Mouse (Mus musculus) lung, postnatal 4 days (tissue): ENCODE data around the gene Igfbp1.

Experiments used
- DNase-seq, 2 experiments: peaks; one replicate each; pipeline ENCODE4 v3.0.0; 2021

Gene Igfbp1

DNA sequence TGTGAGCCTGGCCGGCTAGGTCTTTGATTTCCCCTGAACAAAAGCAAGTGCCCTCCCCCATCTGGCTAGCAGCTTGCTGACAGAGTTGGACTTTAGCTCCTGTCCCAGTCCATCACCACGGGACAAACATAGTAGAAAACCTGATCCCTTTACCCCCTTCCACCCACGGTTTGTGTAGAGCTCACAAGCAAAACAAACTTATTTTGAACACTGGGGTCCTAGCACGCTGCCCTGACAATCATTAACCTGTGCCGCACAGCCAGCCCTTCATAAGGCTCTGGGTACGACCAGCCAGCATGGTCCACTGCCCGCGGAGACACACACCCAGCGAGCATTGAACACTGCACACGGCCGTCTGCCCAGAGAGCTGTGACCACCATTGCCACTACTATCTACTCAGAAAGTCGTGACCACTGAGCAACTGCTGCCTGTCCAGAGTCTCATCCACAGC lies at the start of gene Igfbp1:
Gene Igfbp1 (plus strand): TSS at position 292 of the 451 bp plus-strand sequence.
- no peak for DNase-seq

DNA sequence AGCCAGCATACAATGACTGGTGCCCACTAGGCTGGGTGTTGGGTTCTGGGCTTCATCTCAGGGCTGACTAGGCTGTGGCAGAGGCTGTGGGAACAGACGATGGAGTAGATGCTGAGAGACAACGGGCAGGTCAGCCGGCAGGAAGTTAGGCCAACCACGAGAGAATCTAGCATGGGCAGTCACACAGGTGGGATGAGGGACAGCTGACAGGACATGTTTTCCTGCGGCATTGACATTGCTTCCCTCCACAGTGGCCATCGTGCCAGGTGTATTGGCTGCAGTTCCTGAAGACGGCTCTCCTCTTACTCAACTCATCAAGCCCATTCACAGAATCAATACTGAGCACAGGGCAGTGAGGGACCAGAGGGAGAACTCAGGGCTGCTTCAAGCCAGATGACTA lies 49.6 kb upstream of the Igfbp1 start:
- no peak for DNase-seq

GRCm38 (mm10) chr11:7149471-7149870 lies 48.1 kb upstream of the Igfbp1 start:
- no peak for DNase-seq

- DNase-seq, result no peak
These were observed 47.1 kb upstream of the Igfbp1 start for GRCm38 (mm10) chr11:7150511-7150910.

DNA sequence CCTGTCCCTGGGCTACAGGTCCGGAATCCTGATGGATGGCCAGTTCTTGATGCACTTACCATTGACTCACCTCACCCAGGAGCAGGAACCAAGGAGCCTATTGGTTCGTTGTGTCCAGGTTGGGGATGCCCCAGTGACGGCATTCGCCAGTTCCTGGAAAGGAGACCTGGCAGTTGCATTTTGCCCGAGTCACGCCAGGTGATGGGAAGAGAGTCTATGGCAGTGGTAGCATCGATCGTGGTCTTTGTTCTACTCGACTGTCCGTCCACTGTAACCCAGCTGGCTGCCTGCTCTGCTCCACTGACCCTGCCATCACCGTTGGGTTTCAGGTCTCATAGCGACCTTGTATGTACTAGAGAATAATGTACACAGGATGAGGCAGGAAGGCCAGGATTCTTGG lies 45.2 kb upstream of the Igfbp1 start:
- no peak for DNase-seq

GRCm38 (mm10) chr11:7153081-7153480 lies 44.5 kb upstream of the Igfbp1 start:
- no peak for DNase-seq

DNA sequence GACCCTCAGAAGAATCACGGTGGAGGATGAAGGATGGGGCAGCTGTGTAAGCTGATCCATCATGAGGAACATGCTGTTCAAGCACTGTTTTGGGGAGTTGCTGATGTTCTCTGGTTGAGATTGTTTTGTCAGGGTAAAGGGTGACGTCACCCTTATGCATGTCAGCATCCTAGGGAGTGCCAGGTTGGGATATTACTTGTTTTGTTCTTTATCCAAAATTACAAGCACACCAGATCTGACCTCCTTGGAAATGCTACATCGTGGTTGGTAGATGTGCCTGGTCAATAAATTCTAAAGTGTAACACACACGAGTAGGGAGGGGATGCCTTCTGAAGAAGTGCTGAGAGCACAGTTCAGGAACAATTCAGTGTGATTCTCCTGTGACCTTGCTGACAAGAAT lies 41.2 kb upstream of the Igfbp1 start:
- no peak for DNase-seq

DNA sequence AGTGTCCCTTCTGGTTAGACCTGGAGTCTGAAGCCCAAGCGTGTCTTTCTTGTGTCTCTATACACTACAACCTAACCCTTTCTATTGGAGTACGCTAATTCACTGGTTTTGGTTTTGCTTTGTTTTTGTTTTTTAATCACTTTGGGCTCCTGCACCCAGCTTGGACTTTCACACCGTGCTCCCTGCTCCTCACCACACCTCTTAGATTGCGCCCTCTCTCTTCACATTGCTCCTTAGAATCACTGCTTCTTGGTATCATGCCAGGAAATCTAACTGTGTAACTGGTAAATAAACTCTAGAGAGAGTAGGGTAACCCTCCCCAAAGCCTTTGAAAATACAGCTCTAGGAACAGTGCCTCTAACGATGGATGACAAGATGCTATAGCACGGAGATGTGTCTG lies 39.4 kb upstream of the Igfbp1 start:
- no peak for DNase-seq

DNA sequence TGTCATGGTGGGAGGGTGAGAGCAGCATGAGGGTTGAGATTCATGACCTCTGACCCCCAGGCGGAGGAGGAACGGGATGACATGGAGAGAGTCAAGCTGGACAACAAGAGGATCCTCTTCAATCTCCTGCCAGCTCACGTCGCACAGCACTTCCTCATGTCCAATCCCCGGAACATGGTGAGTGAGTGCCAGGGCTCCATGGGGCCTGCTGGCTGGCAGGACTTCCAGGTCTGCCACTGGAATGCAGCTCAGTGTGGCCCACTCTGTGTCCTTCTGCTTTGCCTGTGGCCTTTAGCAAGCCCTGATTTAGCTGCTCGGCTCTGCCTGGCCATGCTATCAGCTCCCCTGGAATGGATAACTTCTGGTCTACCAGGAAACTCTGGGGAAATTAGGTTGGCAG lies 37.4 kb upstream of the Igfbp1 start:
- DNase-seq, result no peak

DNA sequence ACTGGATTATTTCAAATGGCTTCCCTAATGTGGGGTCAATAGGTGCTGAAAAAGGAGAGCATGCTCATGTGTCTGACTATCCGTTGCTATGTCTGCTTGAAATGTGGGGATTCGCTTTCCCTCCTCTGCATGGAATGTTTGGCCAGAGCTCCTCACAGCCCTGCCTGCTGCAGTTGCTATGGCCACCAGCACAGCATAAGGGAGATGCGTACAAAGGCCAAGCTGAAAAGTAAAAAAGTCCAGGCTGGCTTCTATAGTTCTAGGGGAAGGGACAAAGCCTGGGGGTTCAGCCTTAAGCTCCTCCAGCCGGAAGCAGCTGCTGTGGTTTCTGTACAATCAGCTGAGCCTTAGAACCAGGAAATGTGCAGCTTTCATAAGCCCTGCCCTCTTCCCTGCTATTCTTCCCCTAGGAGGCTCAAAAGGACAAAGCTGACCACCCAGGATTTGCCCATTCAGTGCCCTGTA lies 36.9 kb upstream of the Igfbp1 start:
- DNase-seq, result peak in 1 of 2 experiments; percentile 36

DNA sequence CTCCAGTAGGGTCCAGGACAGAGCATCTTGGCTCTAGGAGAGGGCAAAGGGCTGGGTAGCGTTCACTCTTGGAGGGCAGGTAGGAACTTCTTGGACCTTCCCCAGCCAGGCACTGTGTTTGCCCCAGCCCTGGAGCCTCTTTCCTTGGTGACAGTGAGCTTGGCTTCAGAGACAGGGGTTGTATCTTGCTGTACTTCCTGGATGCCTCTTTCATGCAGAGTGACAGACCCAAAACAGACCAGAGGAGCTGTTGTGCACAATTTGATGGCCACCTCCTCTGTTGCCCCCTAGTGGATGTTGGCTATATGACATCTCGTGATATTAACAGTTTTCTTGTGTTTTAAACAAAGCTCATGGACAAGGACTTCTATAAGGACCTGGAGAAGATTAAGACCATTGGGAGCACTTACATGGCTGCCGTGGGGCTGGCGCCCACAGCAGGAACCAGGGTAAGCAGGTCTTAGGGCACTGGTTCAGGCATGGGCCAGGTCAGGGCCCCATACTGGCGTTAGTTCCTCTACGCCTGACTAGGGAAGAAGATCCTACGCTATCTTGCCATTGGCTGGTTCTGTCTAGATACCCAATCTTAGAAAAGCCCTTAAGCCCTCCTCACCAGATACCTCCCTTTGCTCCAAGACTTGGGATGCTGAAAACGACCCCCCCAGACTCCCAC lies 35.9 kb upstream of the Igfbp1 start:
- peak in 1 of 2 experiments; percentile 27 for DNase-seq

GRCm38 (mm10) chr11:7164416-7164815 lies 33.2 kb upstream of the Igfbp1 start:
- DNase-seq, result no peak

DNA sequence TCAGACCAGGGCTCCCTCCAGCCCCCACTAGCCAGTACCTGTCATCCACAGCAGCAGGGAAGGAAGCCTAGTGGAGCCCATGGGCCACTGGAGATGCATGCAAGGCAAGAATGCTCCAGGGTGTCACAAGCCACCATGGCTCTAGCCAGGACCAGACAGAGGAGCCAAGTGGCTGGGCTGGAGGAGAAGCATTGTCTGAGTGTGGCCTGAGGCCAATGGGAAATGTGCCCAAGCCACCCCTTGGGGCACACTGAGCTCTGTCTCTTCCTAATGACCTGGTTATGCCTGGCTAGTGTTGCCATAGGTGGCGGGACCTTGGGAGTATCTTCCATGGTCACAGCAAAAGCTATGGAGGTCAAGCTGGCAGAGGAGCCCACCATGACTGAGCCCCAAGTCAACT lies 27.9 kb upstream of the Igfbp1 start:
- DNase-seq, result no peak

DNA sequence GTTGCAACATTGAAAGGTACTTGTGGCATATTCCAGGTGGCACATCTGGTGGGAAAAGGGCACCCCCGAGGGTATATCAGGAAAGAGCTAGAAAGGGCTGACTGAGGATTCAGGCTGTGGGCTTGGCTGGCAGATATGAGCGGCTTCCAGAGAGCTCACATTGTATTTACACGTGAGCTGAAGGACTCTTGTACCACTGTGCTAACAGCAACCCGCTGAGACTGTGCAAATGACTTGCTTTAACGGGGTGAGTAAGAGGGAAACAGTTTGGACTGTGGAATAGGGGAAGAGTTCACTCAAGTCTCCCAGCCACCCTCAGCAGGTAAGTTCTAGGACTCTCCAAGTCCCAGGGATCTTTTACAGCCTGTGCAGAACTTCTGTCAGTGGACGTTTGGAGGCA lies 23.9 kb upstream of the Igfbp1 start:
- DNase-seq, result peak; percentile 46 to 52

DNA sequence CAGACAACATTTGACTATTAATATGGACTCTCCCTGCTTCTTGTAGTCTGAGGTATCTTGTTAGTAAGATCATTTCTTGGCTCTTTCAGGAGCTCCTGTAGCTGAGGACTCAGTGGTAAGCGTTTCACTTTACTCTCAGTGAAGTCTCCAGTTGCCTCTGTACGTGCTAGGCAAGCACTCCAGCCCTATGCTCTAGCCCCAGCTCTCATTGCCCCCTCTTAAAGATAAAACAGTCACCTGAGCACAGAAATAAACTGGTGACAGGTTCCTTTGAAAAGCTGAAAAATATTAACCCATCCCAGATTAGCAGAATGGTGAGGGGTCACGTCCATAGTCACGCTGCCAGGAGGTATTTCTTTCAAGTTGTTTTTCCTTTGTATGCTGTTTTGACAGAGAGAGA lies 18.9 kb upstream of the Igfbp1 start:
- no peak for DNase-seq

- no peak for DNase-seq
These were observed 18.3 kb upstream of the Igfbp1 start for GRCm38 (mm10) chr11:7179276-7179675.

GRCm38 (mm10) chr11:7182409-7183042 lies 15.1 kb upstream of the Igfbp1 start:
- DNase-seq, result no peak

GRCm38 (mm10) chr11:7184420-7184819 lies 13.2 kb upstream of the Igfbp1 start:
- no peak for DNase-seq

GRCm38 (mm10) chr11:7187472-7187871 lies 10.1 kb upstream of the Igfbp1 start:
- DNase-seq, result no peak

- no peak for DNase-seq
These were observed 9.1 kb upstream of the Igfbp1 start, which contains the start of gene Gm11985 for GRCm38 (mm10) chr11:7188469-7188868. TSS of gene Gm11985 (minus strand) at chr11:7188569.

- DNase-seq, result no peak
These were observed 4.9 kb upstream of the Igfbp1 start for GRCm38 (mm10) chr11:7192710-7193109.

DNA sequence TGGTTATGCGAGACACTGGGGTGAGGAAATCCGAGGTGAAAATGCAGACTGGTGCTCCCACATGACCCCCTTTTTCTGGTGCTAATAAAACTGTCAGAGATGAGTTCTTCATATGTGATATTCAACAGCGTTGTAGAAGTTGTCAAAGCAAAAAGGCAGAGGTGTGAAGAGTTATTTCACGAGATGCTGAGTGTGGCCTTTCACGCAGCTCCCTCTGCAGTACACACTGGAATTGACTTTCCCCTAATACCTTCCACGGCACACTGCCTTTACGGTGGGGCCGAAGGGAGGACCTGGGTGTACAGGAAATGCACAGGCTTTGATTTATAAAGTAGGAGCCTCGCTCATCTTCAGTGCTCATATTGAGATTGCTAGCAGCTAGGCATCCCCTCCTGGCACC lies 4.4 kb upstream of the Igfbp1 start:
- peak in 1 of 2 experiments; percentile 10 for DNase-seq

DNA sequence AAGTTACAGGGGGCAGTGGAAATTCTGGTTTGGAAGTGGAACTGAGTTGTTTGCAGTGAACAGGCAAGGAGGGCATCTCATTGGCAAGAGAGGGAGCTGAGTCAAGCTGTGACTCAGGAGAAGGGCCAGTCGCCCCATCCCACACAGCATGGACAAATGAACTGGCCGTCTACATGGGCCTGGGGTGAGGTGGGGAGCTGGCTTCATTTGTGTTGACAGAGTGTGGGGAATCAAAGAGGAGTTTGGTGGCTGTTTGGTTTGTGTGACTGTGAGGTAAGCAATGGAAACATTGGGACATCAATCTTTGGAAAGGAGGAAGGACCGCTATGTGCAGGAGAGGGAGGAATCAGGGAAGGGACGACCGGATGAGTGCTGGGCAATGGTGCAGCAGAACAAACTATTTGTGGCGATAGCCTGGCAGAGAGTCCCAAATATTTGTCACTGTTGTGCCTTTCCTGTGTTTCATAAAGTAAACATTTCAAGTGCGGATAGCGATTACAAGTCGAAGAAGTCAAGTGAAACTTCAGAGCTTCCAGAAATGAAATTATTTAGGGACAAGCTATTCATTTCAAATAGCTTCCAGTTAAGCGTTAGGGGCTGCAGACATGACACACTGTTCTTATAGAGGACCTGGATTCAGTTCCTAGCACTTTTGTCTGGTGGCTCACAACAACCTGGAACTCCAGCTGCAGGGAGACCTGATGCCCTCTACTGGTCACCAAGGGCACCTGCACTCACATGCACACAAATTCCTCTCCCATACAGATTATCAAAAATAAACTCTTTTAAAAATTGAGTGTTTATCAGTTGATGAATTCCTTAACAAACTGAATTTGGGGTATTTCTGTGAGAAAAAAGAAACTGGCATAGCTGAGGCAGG lies 2.9 kb upstream of the Igfbp1 start:
- peak in 1 of 2 experiments; percentile 14 for DNase-seq

- no peak for DNase-seq
These were observed 2.3 kb upstream of the Igfbp1 start for GRCm38 (mm10) chr11:7195312-7195685.
